Mouse (Mus musculus) Muller cell, postnatal 12 days (primary cell): ENCODE data around the gene Slc35c2.
A peak's percentile ranks its signal among the peaks of the same experiment; 100 is the strongest.

Experiments used
- DNase-seq: peaks from one replicate; pipeline ENCODE4 v3.0.0-alpha.2; 2015; ENCODE audit errors: inconsistent ontology term

Slc35c2 gene

GRCm38 (mm10) chr2:165275124-165275640 lies 12.5 kb downstream of the Slc35c2 start:
- DNase-seq, result no peak

- no peak for DNase-seq
These were observed 14.1 kb downstream of the Slc35c2 start for GRCm38 (mm10) chr2:165273589-165273988.

- no peak for DNase-seq
These were observed 16.3 kb downstream of the Slc35c2 start for GRCm38 (mm10) chr2:165271326-165271725.

GRCm38 (mm10) chr2:165270858-165271257 lies 16.8 kb downstream of the Slc35c2 start:
- DNase-seq, result no peak

- DNase-seq, result no peak
These were observed 20.9 kb downstream of the Slc35c2 start for GRCm38 (mm10) chr2:165266739-165267138.

- DNase-seq, result no peak
These were observed 23.8 kb downstream of the Slc35c2 start for GRCm38 (mm10) chr2:165263861-165264260.

- DNase-seq, result no peak
These were observed 25.2 kb downstream of the Slc35c2 start for GRCm38 (mm10) chr2:165262274-165262990.

- no peak for DNase-seq
These were observed 27.8 kb downstream of the Slc35c2 start for GRCm38 (mm10) chr2:165259859-165260258.

GRCm38 (mm10) chr2:165258321-165258720 lies 29.3 kb downstream of the Slc35c2 start:
- DNase-seq, result no peak

- DNase-seq, result no peak
These were observed 30.4 kb downstream of the Slc35c2 start for GRCm38 (mm10) chr2:165257151-165257834.

- DNase-seq, result no peak
These were observed 31.5 kb downstream of the Slc35c2 start for GRCm38 (mm10) chr2:165256213-165256612.

- no peak for DNase-seq
These were observed 33.8 kb downstream of the Slc35c2 start for GRCm38 (mm10) chr2:165253867-165254266.

GRCm38 (mm10) chr2:165253269-165253668 lies 34.4 kb downstream of the Slc35c2 start:
- DNase-seq, result no peak

- DNase-seq, result no peak
These were observed 34.9 kb downstream of the Slc35c2 start for GRCm38 (mm10) chr2:165252801-165253200.

GRCm38 (mm10) chr2:165252381-165252780 lies 35.3 kb downstream of the Slc35c2 start:
- no peak for DNase-seq

GRCm38 (mm10) chr2:165250903-165251302 lies 36.8 kb downstream of the Slc35c2 start:
- DNase-seq, result no peak

- peak; percentile 35 for DNase-seq
These were observed 38.7 kb downstream of the Slc35c2 start for GRCm38 (mm10) chr2:165248967-165249366.

GRCm38 (mm10) chr2:165246349-165246748 lies 41.3 kb downstream of the Slc35c2 start:
- no peak for DNase-seq

- DNase-seq, result no peak
These were observed 44.4 kb downstream of the Slc35c2 start for GRCm38 (mm10) chr2:165243122-165243720.

GRCm38 (mm10) chr2:165242575-165242974 lies 45.1 kb downstream of the Slc35c2 start:
- DNase-seq, result no peak

GRCm38 (mm10) chr2:165241786-165242185 lies 45.9 kb downstream of the Slc35c2 start:
- no peak for DNase-seq

GRCm38 (mm10) chr2:165240371-165240770 lies 47.3 kb downstream of the Slc35c2 start:
- no peak for DNase-seq
